Mouse (Mus musculus): Measurements from ENCODE around the gene Ncs1.

GRCm38 (mm10) chr2:31282880-31283279 is 37.3 kb downstream of the Ncs1 start:
- TF ChIP-seq CTCF (IDR thresholded peaks at IDR 0.05; ENCODE audit: low read depth) (no peak), EP300 (IDR thresholded peaks at IDR 0.05; ENCODE audit: low read depth) (no peak)

Measured in liver, postnatal 0 days (tissue).